Mouse (Mus musculus) CD4-positive helper T cell, adult 2 months (primary cell): ENCODE results near the gene Ccdc151.

Source experiments
- DNase-seq: peaks from one replicate; pipeline ENCODE4 v3.0.0-alpha.2; 2012; ENCODE audit warnings: low read depth, missing footprints, low spot score

The Ccdc151 gene

DNA sequence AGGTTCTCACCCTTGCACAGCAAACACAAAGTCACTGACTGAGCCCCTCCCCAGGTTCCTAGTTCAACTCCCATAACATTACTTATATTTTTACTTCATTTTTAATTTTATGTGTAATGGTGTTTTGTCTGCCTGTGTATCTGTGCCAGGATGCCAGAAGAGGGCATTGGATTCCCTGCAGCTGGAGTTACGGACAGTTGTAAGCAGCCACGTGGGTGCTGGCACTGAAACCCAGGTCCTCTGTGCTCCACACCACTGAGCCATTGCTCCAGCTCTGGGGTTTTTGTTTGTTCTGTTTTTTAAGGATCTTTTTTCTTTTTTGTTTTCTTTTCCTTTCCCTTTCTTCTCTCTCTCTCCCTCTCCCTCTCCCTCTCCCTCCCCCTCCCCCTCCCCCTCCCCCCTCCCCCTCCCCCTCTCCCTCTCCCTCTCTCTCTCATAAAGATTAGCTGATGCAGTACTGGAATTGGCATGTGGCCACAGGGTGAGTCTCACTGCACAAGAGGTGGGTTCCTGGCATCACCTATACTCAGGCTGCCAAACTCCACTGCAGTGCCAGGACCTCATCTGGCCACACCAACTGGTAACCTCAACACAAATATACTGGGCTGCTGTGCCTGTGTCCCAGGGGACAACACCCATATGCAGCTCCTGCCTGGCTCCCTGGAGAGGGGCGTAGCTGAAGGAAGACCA, 6.1 kb downstream of the Ccdc151 start:
- no peak for DNase-seq

DNA sequence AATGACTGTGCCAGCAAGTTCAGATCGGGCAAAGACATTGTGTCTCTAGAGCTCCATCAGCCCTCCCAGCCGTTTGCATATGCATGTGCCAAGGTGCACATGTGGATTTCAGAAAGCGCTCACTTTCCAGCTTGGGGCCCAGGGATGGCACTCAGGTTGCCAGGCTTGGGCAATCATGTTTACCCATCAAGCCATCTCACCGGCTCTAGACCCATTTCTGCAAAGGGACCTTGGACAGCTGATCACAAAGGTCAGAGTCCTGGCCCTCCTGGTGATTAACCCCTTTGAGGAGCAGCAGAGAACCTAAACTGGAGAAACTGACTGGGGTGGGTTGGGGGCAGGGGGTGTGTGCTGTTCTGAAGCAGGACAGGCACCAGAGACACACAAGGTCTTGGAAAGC, 10.2 kb downstream of the Ccdc151 start:
- DNase-seq = no peak

DNA sequence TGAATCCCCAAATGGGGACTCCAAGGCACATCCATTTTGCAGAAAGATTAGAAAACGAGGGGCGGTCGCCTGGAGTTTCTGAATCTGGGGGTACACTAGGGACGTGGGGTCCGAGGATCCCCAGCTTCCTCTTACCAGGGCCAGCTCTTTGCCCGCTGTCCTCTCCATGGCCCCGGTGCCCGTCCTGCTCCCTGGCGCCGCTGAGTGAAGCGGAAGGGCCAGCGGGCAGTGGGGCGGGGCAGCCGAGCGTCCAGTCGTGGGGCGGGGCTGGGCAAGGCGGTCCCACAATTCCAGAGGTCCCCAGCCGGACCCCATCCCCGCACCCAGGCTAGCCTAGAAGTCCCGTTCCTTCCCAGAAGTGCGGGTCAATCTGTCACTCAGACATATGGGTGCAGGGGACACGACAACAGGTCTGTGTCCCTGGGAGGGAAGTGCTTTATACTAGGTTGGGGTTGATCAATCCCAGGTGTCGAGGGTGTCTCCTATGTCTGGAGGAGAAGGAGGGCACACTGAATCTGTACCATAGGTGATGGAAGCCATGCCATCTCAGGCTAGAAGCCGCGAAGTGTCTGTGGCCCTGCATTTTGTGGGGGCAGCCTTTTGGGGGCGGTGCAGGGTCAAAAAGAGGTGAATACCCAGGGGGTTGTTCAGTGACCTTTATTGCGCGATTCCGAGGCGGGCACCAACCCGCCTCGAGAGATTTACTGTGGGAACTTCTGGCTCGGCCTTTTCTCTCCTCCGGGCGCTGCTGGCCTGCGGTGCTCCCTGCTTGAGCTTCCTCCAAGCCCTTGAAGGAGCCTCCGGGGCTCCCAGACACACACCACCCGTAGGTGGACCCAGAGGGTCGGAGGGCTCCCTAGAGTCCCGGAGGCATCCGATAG, 13.0 kb downstream of the Ccdc151 start, which contains the start of gene Rgl3:
Gene Rgl3, minus strand, starts transcription at position 217 of the 881 bp plus-strand sequence.
- DNase-seq = no peak

DNA sequence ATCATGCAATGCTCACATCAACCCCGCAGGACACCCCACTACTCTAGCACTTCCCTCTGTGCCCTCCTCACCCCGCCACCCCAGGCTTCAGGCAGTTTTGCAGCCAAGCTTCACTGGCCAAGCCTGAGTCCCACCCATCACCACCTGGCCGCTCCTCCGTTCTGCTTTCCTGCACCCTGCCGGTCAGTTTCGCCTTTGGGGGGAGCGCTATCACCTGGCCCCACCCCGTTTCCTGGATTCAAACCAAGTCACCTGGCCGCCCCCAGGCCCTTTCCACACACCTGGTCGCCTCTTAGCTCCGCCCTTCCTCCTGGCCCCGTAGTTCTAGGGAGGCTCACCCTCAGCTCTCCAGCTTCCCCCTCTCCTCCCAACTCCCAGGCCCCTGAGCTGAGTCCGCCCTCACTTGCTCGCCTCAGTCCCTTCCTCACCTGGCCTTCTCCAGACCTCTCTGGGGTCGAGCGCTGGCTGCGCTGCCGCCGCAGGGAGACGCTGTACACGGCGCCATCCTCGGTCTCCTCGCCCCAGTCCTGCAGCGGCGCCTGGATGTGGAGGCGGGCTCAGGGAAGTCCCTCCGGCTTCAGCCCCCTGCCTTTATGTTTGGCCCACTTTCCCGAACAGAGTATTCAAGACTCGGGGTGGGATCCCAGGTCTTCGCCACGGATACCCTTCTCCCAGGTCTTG, 13.9 kb downstream of the Ccdc151 start:
- DNase-seq = no peak

DNA sequence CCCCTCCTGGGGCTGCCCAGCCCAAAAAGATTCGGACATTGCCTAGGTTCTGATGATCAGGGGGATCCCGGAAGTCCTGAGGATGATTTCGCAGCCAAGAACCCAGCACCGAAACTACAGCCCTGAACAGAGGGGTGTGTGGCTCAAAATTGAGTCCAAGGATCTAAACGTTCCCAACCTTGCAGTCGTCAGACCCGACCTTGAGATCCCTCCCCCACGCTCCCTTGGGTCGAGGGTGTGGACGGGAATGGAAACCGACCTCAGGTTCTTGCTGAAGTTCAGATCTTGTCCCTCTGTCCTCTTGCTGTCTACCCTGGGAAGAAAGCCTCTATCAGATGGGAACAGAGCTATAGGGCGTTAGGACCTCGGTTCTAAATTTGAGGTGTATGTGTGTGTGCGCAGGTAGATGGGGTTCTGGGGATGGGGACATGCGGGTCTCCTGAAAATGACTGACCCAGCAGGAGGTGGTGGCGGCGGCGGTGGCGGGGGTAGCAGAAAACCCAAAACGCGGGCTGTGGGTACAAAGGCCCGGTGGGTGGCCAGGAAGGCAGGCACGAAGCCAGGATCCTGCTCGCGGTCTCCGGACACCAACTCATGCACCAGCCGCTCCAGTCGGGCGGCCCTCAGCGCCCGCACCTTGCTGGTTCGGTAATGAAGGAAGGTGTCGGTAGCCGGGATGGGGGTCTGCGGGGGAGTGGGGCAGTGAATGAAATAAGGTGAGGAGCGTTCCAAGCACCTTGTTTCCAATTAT, 14.7 kb downstream of the Ccdc151 start:
- no peak for DNase-seq

DNA sequence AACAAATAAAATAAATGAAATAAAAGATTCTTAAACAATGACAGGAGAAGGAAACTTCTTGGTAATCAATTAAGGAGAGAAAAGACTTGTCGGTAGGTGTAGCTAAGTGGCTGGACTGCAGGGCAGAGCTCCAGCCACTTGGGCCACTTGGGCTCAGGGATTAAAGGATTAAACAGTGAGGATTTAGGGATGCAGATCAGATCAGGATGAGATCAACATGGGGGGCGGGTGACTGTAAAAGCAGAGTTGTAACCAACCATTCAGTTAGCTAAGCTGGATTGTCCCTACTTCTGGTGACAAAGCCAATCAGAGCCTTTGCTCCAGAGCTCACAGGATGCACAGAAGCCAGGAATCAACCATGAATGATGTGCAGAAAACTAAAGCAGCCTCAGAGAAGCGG, 18.5 kb downstream of the Ccdc151 start:
- no peak for DNase-seq

DNA sequence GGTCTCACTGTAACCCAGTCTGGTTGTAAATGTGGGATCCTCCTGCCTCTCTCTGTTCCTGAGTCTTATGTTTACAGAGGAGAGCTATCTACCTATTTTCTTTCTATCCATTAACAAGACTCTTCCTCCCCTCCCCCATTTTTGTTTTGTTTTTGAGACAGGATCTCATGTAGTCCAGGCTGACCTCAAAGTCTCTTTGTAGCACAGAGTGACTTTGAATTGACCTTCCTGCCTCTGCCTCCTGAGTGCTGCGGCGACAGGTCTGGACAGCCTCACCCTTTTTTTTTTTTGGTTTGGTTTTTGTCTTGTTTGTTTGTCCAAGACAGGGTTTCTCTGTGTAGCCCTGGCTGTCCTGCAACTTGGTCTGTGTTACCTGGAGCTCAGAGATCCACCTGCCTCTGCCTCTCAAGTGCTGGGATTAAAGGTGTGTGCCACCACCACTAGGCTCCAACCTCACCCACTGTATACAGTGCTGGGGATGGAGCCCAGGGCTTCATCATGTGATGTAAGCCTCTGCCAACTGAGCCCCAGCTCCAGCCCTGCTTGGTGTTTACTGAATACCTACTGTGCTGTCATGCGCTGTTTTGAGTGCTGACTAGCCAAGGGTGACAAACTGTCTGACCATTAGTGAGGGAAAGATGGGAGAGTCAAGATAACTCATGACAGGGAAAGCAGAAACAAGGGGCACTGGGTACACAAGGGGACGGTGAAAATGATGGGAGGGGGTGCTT, 23.9 kb downstream of the Ccdc151 start:
- no peak for DNase-seq

DNA sequence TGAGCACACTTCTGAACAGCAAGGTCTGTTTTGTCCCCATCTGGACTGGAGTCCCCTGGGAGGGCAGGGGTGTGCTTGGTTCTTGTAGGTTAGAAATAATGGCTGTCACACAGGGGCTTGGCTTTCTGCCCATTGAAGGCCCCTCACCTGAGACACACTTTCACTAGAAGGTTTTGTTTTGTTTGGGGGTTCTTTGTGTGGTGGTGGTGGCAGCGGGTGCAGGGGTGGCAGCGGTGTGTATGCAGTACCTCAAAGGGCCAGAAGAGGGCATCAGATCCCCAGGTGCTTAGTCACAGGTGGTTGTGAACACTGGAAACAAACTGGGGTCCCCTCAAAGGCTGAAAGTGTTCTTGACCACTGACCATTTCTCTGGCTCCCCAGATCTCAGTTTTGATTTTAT, 24.5 kb downstream of the Ccdc151 start:
- peak; percentile 48 for DNase-seq

DNA sequence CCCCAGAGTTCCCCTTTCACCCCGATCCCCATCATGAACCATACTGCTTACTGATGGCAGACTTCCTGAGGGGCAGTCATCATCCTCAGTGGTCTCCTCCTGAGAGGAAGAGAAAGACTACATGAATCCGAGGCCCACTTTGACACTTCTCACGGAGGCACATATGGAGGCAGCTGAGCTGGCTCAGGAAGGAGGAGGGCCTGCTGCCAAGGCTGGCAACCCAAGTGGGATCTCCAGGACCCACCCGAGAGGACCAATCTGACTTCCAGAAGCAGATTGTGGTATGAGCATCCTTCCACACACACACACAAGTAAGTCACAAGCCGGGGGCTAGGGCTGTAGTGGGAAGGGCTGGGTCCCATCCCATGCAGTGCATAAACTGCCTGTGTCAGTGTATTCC, 25.1 kb downstream of the Ccdc151 start:
- DNase-seq = no peak

DNA sequence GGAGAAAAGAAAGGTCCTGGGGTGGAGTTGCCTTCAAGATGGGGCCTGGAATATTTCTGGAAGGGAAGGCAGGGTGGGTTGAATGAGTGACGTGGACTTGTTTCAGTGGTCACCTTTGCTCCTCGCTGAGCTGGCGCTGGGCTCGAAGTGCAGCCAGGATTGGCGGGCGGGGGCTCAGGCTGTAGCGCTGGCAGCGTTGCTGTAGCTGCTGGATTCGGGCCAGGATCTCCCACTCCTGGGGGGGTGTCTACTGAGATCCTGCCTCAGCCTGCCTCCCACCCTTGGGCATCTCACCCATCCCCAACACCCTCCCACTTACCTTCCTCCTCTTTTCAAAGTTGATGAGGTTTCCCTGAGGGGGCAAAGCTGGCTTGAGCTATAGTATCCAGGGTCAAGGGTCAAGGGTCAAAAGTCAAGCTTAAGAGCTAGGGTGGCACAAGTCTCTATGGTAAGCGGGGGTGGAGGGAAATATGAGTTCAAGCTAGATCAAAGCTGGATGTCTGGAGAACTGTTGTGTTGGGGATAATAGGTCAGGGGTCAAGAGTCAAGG, 25.7 kb downstream of the Ccdc151 start:
- no peak for DNase-seq

DNA sequence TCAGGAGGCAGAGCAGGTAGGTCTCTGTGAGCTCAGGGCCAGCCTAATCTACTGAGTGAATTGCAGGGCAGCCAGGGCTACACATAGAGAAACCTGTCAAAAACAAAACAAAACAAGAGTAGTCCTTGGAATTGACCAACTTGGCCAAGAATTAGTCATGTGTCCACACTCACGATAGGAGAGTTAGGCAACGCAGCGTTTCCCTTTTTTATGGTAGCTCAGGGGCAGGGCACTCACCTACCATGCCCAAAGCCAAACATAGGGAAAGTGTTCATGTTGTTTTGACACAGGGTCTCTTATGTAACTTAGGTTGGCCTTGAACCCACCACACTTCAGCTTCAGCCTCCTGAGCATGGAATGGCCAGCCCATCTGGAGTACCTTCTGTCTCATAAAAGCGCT, 33.1 kb downstream of the Ccdc151 start:
- DNase-seq = no peak

DNA sequence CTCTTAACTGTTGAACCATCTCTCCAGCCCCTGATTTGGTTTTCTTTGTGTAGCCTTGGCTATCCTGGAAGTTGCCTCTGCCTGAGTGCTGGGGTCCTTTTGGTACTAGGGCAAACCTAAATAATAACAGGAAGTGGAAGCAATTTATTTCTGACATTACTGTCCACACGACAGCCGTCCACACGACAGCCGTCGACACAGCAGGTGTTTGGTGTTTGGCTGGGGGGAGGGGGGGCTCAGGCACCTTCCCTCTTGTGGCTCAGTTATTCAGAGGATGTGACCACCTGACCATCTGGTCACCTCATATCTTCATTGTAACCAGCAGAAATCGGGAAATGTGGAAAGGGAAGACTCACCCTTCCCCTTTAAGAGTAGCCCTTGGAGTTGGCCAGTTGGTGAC, 33.6 kb downstream of the Ccdc151 start:
- no peak for DNase-seq

DNA sequence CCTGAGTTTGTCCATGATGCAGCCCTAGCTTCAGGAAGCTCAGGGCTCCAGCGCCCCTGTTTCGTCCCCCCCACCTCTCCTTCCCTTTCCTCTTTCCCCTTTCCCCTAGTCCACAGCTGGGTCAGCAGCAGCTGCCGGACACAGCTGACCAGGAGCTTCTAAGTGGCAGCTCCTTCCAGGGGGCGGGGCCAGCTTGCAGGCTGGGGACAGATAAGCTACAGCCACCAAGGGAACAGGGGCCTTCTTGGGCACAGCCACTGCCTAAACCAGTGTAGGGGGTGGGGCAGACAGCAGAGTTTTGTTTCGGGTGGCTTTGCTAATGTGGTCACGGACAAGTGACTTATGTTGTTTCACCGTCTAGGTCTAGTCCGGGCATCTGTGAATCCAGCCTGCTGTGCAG, 39.0 kb downstream of the Ccdc151 start, which contains the start of gene Epor:
Gene Epor, minus strand, starts transcription at position 90 of the 400 bp plus-strand sequence.
- no peak for DNase-seq

DNA sequence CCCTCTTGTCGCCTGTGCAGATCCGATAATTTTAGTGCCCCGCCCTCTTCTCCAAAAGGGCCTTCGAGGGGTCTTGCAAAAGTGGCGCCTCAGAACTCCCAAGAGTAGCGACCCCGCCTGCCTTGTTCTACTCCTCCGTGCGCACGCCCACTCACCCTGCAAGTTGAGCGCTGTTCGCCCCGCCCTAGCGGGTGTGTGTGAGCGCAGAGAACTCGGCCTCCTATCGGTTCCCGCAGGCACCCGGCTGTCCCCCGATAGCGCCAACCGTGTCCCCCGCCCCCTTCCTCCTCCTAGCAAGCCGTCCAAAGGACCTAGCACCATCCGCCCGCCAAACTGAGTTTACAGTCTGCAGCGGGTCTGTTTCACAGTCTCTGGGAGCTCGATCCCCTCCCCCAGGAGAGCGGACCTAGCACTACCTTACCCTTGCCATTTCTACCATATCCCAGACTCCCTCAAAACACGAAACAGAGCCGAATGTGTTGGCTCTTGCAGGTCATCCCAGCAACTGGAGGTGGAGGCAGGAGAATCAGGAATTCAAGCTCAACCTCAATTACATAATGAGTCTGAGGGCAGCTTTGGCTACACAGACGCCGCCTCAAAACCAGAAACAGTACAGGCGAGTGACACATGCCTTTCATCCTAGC, 39.9 kb downstream of the Ccdc151 start:
- DNase-seq = peak; percentile 76

DNA sequence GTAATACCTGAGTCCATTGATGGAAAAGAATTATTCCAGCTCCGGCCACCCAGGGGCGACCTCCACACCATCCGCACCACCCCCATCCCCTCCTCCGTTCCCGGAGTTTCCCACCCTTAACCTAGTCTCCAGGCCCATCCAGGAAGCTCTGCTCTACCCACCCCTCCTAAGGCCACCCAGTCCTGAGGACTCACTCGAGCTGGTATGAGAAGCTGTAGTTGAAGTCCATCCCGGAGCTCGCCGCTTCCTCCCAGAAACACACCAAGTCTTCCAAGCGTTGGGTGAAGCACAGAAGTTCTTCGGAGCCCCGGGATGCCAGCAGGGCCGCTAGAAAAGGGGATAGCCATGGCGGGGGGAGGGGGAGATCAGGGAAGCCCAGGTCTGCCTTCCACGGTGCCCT, 40.4 kb downstream of the Ccdc151 start:
- DNase-seq = no peak

DNA sequence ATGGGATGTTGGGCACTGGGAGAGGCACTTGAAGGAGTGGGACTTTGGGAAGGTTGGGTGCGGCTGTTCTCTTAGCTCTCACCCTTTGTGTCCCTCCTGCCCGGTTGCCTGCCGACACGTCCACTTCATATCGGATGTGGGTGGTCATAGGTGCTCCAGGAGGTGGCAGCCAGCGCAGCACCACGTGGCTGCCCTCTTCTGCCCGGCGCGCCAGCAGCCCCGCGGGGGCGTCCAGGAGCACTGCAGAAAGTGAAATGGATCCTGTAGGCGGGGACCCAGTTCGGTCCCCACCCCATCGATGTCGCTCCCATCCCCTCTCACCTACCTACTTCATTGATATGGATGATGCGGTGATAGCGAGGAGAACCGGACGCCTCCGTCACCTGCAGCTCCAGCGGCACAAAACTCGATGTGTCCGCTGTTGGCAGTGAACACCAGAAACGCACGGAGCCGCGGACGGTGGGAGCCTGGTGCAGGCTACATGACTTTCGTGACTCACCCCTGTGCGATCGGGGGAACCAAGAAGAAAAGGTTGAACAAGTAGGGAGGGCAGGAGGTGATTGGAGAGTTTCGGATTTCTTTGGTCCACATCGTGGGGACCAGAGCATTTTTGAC, 41.0 kb downstream of the Ccdc151 start:
- DNase-seq = peak; percentile 21

DNA sequence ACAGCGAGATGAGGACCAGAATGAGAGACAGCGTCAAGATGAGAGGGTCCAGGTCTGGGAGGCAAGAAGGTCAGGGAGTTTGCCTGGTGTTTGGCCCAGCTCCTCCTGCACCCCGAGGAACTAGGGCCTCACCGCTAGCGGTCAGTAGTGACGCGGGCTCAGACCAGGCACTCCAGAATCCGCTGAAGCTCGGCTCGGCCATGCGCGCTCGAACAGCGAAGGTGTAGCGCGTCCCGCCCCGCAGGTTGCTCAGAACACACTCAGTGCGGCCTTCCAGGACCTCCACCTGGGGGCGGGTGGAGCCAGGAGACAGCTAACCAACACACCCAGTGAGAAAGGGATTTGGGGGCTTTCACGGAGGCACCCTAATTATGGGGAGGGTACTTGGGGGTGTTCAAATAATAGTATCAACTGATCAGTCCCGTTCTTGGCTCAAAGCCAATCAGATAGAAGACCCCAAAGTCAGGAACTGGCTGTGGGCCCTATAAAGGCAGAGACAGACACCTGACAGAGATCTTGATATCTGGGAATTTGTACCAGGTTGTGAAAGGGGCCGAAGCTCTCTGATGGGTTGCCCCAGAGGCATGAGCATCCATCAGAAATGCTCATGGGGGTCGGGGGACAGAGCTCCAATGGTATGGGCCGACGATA, 41.8 kb downstream of the Ccdc151 start:
- no peak for DNase-seq

DNA sequence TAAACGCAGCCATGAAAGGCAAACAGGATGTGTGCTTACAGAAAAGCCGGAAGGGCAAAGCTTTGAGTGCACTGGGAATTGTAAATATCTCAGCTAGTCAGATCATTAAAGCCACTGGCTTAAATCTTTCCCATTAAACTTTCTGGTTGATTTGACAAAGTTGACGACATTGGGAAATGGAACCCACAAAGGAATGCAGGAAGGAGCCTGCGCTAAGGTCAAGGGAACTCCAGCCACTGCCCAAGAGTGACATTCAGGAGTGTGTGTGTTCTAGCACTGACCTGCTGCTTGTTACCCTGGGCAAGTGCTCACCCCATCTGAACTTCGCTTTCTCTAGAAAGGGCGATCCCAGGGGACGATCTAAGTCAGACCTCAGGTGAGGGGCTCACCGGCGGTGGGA, 42.3 kb downstream of the Ccdc151 start:
- DNase-seq = no peak

DNA sequence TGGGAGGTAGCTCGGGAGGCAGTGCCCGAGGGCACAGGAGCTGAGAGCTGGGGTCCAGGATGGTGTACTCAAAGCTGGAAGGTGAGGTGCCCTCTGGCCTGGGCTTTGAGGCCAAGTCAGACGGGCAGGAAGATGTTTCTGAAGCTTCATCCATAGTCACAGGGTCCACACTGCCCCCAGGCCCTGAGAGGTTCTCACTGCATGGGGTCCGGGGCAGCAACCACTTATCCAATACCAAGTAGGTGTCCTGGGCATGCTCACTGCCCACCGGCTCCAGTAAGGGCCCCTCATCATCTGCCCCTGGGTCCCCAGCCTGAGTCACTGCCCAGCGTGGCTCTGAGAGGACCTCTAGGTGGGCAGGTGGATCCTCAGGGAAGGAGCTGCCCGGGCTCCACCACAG, 43.2 kb downstream of the Ccdc151 start:
- DNase-seq = no peak
